ENCODE assay signal across 8 mouse cellular contexts in the genomic region with DNA sequence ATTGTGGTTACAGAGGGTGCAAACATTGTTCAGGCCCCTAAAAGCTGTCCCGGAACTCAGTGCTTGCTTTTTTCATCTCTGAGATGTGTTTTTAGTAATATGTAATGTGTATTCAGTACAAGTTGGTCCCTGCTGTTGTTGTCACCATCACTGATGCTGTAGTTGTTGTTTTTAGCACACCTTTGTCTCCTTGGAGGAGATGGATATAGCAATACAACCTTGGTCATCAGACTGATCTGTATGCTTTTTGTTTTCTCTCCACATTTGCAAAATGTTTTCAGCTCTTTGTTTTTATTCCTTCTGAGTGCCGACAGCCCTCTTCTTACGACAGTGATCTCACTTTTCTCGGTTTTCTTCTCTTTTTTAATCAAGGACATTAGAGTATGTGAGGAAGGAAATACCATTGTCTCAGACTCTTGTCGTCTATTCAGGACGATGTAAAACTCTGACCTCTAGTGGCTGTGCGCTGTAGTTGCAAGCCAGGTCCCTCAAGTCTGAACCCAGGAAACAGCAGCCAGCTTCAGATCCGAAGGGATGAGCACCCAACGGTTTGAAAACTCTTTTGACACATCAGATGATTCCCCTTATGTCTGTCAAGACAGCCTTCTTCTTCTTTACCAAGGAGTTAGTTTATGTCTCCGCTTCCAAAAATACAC.
A peak's percentile ranks its signal among the peaks of the same experiment; 100 is the strongest.
DNase-seq lines count a peak whose midpoint lies in the region; ATAC-seq lines count a peak whose summit lies in the region.

No protein-coding gene starts in this region.

- 0 out of 2 replicates have a peak, but pooled peaks cover 8% of the 10 kb centered on the region for H3K4me1 ChIP-seq in limb, embryonic 11.5 days (ENCODE audit: control insufficient read depth, insufficient read depth, low read length)
- H3K4me1 ChIP-seq in stomach, embryonic 16.5 days (ENCODE audit: control insufficient read depth, insufficient read depth, low read length) = peaks cover 5% of the 10 kb centered on the region; the same call in 1 of the 2 replicates

- WGBS in limb, embryonic 11.5 days = 16% methylated on average over 10 of the region's 10 CpGs
- 14% methylated on average over 10 of the region's 10 CpGs for WGBS in stomach, embryonic 16.5 days

- no peaks in the 10 kb centered on the region for H3K36me3 ChIP-seq in limb, embryonic 11.5 days (ENCODE audit: control insufficient read depth, insufficient read depth, low read length)
- no peaks in the 10 kb centered on the region for H3K36me3 ChIP-seq in stomach, embryonic 16.5 days (ENCODE audit: control insufficient read depth, insufficient read depth, low read length)

- H3K27ac ChIP-seq in limb, embryonic 11.5 days (replicated peaks; ENCODE audit: low read depth, low read length) = no peak overlapping the region
- H3K27ac ChIP-seq in stomach, embryonic 16.5 days (ENCODE audit: low read length) = no peak overlapping the region

- no peak overlapping the region for H3K9ac ChIP-seq in limb, embryonic 11.5 days (ENCODE audit: low read length)
- H3K9ac ChIP-seq in stomach, embryonic 16.5 days (ENCODE audit: low read length) = no peak overlapping the region

- no peak overlapping the region for H3K4me2 ChIP-seq in limb, embryonic 11.5 days (ENCODE audit: low read depth, severe bottlenecking)
- no peak overlapping the region for H3K4me2 ChIP-seq in stomach, embryonic 16.5 days (ENCODE audit: low read depth, low read length)

- H3K9me3 ChIP-seq in limb, embryonic 11.5 days (ENCODE audit: control insufficient read depth, low read length) = no peaks in the 10 kb centered on the region
- no peaks in the 10 kb centered on the region for H3K9me3 ChIP-seq in stomach, embryonic 16.5 days (replicated peaks; ENCODE audit: control insufficient read depth, low read length)

- no peaks in the 10 kb centered on the region for H3K27me3 ChIP-seq in limb, embryonic 11.5 days (ENCODE audit: control insufficient read depth, insufficient read depth, low read length)
- no peaks in the 10 kb centered on the region for H3K27me3 ChIP-seq in stomach, embryonic 16.5 days (ENCODE audit: control insufficient read depth, insufficient read depth, low read length)

- DNase-seq in 416B (ENCODE audit: low read depth) (peak; percentile 62), ZHBTc4 (ENCODE audit: low read depth, low spot score) (peak; percentile 72)
- peak; percentile 26 to 43 for DNase-seq in gastrocnemius, postnatal 4 days (ENCODE audit: low spot score in 2 of 2)
- DNase-seq in kidney, adult 9 months = peak; percentile 68
- peak; percentile 78 for DNase-seq in limb, embryonic 11.5 days (ENCODE audit: low spot score)
- DNase-seq in neural tube, embryonic 10.5 days (ENCODE audit: extremely low spot score, low spot score) = peak; percentile 69

- ATAC-seq in common myeloid progenitor, adult 5-6 weeks (replicated peaks; ENCODE audit: low read depth, poor library complexity, severe bottlenecking) = peak; percentile 93
- ATAC-seq in limb, embryonic 11.5 days (ENCODE audit: insufficient number of reproducible peaks, low FRiP score, low TSS enrichment, low read depth) = no peak
- peak; percentile 58; the same call in 1 of the 2 replicates for ATAC-seq in stomach, embryonic 16.5 days (ENCODE audit: insufficient read depth, low FRiP score)

- no peak overlapping the region for H3K4me3 ChIP-seq in limb, embryonic 11.5 days (ENCODE audit: low read depth, low read length)
- no peak overlapping the region for H3K4me3 ChIP-seq in stomach, embryonic 16.5 days (replicated peaks; ENCODE audit: low read length)
